Mouse (Mus musculus): ENCODE data around the gene Pim2. TPM values are rescaled to one million over a fixed set of nuclear protein-coding genes. Genes with fewer than 3 reads are reported as not detected.

Pim2 gene
- polyA plus RNA-seq (2021): 11.6 TPM

- DNase-seq (ENCODE audit: low read depth, low spot score) (peak; percentile 47), ATAC-seq (peak; percentile 87)
- in situ Hi-C loops (cut with MboI; ENCODE audit: low pct_unique_long_range_greater_than_20kb): no loop called here
- ChIA-PET CTCF (no interaction called here), POLR2A (no interaction called here)
- no peak for TF ChIP-seq CTCF (IDR thresholded peaks at IDR 0.05)
- H3K27me3 ChIP-seq: peaks cover 6% of the 10 kb centered on the region
These were observed at the start of gene Pim2 for GRCm38 (mm10) chrX:7878007-7878419. Gene Pim2, plus strand, starts transcription at chrX:7878262.

- TF ChIP-seq CTCF (IDR thresholded peaks at IDR 0.05): no peak
- no peaks in the 10 kb centered on the region for H3K27me3 ChIP-seq
- ChIA-PET POLR2A (no interaction called here), CTCF (no interaction called here)
- DNase-seq (ENCODE audit: low read depth, low spot score) (no peak), ATAC-seq (no peak)
- in situ Hi-C loops (cut with MboI; ENCODE audit: low pct_unique_long_range_greater_than_20kb): no loop called here
These were observed 40.9 kb upstream of the Pim2 start for GRCm38 (mm10) chrX:7837146-7837545.

- ChIA-PET POLR2A (no interaction called here), CTCF (no interaction called here)
- DNase-seq (ENCODE audit: low read depth, low spot score): no peak
- ATAC-seq: no peak
- H3K27me3 ChIP-seq: no peaks in the 10 kb centered on the region
- in situ Hi-C loops (cut with MboI; ENCODE audit: low pct_unique_long_range_greater_than_20kb): no loop called here
- TF ChIP-seq CTCF (IDR thresholded peaks at IDR 0.05): no peak
These were observed 37.3 kb upstream of the Pim2 start for GRCm38 (mm10) chrX:7840842-7841162.

GRCm38 (mm10) chrX:7841163-7842162, 36.6 kb upstream of the Pim2 start, which contains the start of gene Otud5:
Gene Otud5, plus strand, starts transcription at chrX:7841364.
- ATAC-seq (peak; percentile 88), DNase-seq (ENCODE audit: low read depth, low spot score) (peak; percentile 70)
- TF ChIP-seq CTCF (IDR thresholded peaks at IDR 0.05): no peak
- in situ Hi-C loops (cut with MboI; ENCODE audit: low pct_unique_long_range_greater_than_20kb): no loop called here
- CTCF ChIA-PET: no interaction called here
- H3K27me3 ChIP-seq: no peaks in the 10 kb centered on the region
- POLR2A ChIA-PET: no interaction called here

GRCm38 (mm10) chrX:7842318-7842717, 35.7 kb upstream of the Pim2 start:
- no peak for TF ChIP-seq CTCF (IDR thresholded peaks at IDR 0.05)
- peak; percentile 12 for ATAC-seq
- H3K27me3 ChIP-seq: no peaks in the 10 kb centered on the region
- CTCF ChIA-PET: no interaction called here
- no peak for DNase-seq (ENCODE audit: low read depth, low spot score)
- POLR2A ChIA-PET: no interaction called here
- in situ Hi-C loops (cut with MboI; ENCODE audit: low pct_unique_long_range_greater_than_20kb): no loop called here

GRCm38 (mm10) chrX:7847845-7848244, 30.2 kb upstream of the Pim2 start:
- in situ Hi-C loops (cut with MboI; ENCODE audit: low pct_unique_long_range_greater_than_20kb): no loop called here
- no peaks in the 10 kb centered on the region for H3K27me3 ChIP-seq
- ChIA-PET POLR2A (no interaction called here), CTCF (no interaction called here)
- ATAC-seq (no peak), DNase-seq (ENCODE audit: low read depth, low spot score) (no peak)
- no peak for TF ChIP-seq CTCF (IDR thresholded peaks at IDR 0.05)

GRCm38 (mm10) chrX:7854578-7854977, 23.5 kb upstream of the Pim2 start:
- no peak for ATAC-seq
- in situ Hi-C loops (cut with MboI; ENCODE audit: low pct_unique_long_range_greater_than_20kb): no loop called here

GRCm38 (mm10) chrX:7859191-7859753, 18.8 kb upstream of the Pim2 start:
- ATAC-seq (no peak), DNase-seq (ENCODE audit: low read depth, low spot score) (no peak)
- no peak for TF ChIP-seq CTCF (IDR thresholded peaks at IDR 0.05)
- ChIA-PET CTCF (interaction anchor here (0.8 to 1.1 kb wide), 2 partner anchors 9 to 12 kb away, joined by 3 read pairs; no protein-coding TSS in a partner anchor), POLR2A (no interaction called here)
- in situ Hi-C loops (cut with MboI; ENCODE audit: low pct_unique_long_range_greater_than_20kb): no loop called here
- H3K27me3 ChIP-seq: peaks cover 9% of the 10 kb centered on the region

More at GRCm38 (mm10) chrX:7854578-7854977, 23.5 kb upstream of the Pim2 start:
- TF ChIP-seq CTCF (IDR thresholded peaks at IDR 0.05): peak; percentile 81
- ChIA-PET POLR2A (no interaction called here), CTCF (no interaction called here)
- no peak for DNase-seq (ENCODE audit: low read depth, low spot score)
- H3K27me3 ChIP-seq: no peaks in the 10 kb centered on the region

GRCm38 (mm10) chrX:7863181-7863580, 14.9 kb upstream of the Pim2 start:
- DNase-seq (ENCODE audit: low read depth, low spot score): no peak
- no peak for TF ChIP-seq CTCF (IDR thresholded peaks at IDR 0.05)
- in situ Hi-C loops (cut with MboI; ENCODE audit: low pct_unique_long_range_greater_than_20kb): no loop called here
- ATAC-seq: no peak
- CTCF ChIA-PET: no interaction called here
- POLR2A ChIA-PET: no interaction called here
- peaks cover 9% of the 10 kb centered on the region for H3K27me3 ChIP-seq

GRCm38 (mm10) chrX:7864551-7864950, 13.5 kb upstream of the Pim2 start:
- in situ Hi-C loops (cut with MboI; ENCODE audit: low pct_unique_long_range_greater_than_20kb): no loop called here
- CTCF ChIA-PET: no interaction called here
- peaks cover 9% of the 10 kb centered on the region for H3K27me3 ChIP-seq
- TF ChIP-seq CTCF (IDR thresholded peaks at IDR 0.05): no peak
- POLR2A ChIA-PET: no interaction called here
- DNase-seq (ENCODE audit: low read depth, low spot score): no peak
- no peak for ATAC-seq

- in situ Hi-C loops (cut with MboI; ENCODE audit: low pct_unique_long_range_greater_than_20kb): no loop called here
- H3K27me3 ChIP-seq: peaks cover 14% of the 10 kb centered on the region
- DNase-seq (ENCODE audit: low read depth, low spot score): no peak
- peak; percentile 26 for ATAC-seq
- ChIA-PET POLR2A (no interaction called here), CTCF (no interaction called here)
- no peak for TF ChIP-seq CTCF (IDR thresholded peaks at IDR 0.05)
These were observed 12.7 kb upstream of the Pim2 start for GRCm38 (mm10) chrX:7865343-7865742.
